Mouse (Mus musculus) frontal cortex, postnatal 14 days (tissue): ENCODE measurements around the gene Nob1.

Experiments
- DNase-seq, 2 experiments: peaks; one replicate each; pipeline ENCODE4 v3.0.0; 2022; ENCODE audit warnings: low spot score in 2 of 2

Nob1 gene

GRCm38 (mm10) chr8:107424597-107425229, at the start of gene Nob1:
Gene Nob1, minus strand, starts transcription at chr8:107425051.
- peak; percentile 91 to 95 for DNase-seq

DNA sequence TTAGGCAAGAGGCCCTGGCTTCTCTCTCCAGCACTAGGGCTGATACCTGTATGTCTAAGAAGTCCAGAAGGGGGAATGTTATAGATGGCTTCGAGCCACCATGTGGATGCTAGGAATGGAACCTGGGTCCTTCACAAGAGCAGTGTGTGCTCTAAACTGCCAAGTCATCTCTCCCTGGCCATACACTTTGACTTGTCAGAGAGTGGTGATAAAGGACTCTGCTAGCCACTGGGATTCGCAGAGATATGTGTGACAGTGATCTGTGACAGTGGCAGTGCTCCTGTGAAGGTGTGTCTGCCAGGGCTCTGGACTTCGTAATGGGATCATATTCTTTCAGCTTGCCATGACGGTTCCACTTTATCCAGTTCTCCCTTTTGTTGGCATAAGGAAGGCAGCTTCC, 48.5 kb upstream of the Nob1 start:
- no peak for DNase-seq

- peak in 1 of 2 experiments; percentile 25 for DNase-seq
These were observed 47.7 kb upstream of the Nob1 start for GRCm38 (mm10) chr8:107472403-107473100.

GRCm38 (mm10) chr8:107470302-107470701, 45.5 kb upstream of the Nob1 start:
- DNase-seq, result no peak

GRCm38 (mm10) chr8:107468811-107469302, 44.0 kb upstream of the Nob1 start:
- DNase-seq, result no peak

DNA sequence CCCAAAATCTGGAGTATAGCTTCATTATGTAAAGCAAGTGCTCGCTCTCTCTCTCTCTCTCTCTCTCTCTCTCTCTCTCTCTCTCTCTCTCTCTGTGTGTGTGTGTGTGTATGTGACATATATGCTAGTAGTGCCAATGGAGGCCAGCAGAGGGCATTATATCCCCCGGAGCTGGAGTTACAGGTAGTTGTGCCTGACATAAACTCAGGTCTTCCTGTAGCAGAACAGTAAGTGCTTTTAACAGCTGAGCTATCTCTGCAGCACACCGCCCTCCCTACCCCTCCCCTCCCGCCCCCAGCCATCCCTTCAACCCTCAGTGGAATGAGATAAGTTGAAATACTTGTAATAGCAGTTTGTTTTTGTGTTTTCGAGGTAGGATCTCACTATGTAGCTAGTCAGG, 41.8 kb upstream of the Nob1 start:
- no peak for DNase-seq

- no peak for DNase-seq
These were observed 40.6 kb upstream of the Nob1 start for GRCm38 (mm10) chr8:107465332-107465990.

GRCm38 (mm10) chr8:107462423-107462822, 37.6 kb upstream of the Nob1 start:
- DNase-seq, result no peak

DNA sequence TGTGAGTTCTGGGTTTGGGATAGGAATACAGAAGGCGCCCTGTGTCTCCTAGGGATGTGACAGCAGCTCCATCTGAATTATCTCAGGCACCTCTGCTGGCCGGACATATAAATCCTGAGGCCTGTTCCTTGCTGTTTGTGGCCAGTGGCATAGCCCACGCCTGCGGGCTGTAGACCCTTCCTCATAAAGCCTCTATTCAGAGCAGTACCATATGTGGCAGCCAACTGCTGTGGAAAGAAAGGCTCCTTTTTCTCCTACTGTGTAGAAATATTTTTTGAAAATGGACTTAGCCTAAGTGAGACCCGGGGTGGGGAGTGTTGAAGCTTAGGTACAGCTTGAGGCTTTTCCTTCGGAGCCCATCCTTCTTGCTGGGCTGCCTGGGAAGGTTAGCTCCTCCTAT, 33.4 kb upstream of the Nob1 start:
- no peak for DNase-seq

- DNase-seq, result no peak
These were observed 32.9 kb upstream of the Nob1 start for GRCm38 (mm10) chr8:107457725-107458124.

GRCm38 (mm10) chr8:107455268-107455667, 30.4 kb upstream of the Nob1 start:
- peak in 1 of 2 experiments; percentile 37 for DNase-seq

GRCm38 (mm10) chr8:107453386-107453785, 28.5 kb upstream of the Nob1 start:
- DNase-seq, result no peak

DNA sequence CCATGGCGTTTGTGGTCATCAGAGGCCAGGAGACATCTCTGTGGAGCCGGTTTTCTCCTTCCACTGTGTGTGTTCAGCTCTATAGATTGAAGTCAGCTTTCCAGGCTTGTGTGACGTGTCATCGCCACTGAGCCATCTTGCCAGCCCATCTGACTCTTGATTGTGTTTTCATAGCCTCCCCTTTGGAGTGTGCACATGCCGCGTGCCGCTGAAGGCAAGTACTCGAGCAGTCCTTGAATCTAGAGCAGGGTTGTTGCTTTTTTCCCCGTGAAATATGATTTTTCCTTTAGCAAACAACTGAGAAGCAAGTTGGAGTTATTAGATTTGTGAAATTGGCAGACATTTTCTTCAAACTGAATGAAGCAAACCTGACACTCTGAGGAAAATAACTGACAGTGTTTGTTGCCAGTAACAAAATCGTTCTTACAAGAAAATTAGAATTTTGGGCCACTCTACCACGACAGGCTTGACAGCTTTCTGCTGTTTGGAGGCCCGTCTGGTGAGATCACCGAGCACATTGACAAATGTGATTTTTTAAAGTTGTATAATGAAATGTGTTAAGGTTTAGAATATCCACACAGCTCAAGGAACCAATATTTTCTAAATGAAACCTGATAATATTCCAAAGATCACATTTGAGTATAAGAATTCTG, 26.7 kb upstream of the Nob1 start:
- no peak for DNase-seq

GRCm38 (mm10) chr8:107449655-107450054, 24.8 kb upstream of the Nob1 start:
- no peak for DNase-seq

GRCm38 (mm10) chr8:107449130-107449529, 24.3 kb upstream of the Nob1 start:
- no peak for DNase-seq

GRCm38 (mm10) chr8:107448382-107448889, 23.6 kb upstream of the Nob1 start:
- no peak for DNase-seq

GRCm38 (mm10) chr8:107447713-107448112, 22.9 kb upstream of the Nob1 start:
- no peak for DNase-seq

- DNase-seq, result no peak
These were observed 19.8 kb upstream of the Nob1 start for GRCm38 (mm10) chr8:107444626-107445025.

GRCm38 (mm10) chr8:107439880-107440625, 15.2 kb upstream of the Nob1 start:
- DNase-seq, result no peak

DNA sequence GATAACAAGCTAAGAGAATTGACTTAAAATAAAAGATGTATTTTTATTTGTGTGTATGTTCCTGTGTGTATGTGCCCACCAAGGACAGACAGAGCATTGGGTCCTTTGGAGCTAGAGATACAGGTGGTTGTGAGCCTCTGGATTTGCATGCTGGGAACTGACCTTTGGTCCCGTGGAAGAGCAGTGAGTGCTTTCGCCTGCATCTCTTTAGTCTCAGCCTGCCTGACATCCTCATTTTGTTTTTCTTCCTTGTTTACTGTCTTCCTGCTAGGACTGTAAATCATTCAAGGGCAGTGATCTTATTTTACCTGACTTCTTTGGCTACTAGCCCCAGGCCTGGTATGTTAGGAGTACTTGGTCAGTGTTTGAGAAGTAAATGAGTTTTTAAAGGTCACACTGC, 12.9 kb upstream of the Nob1 start:
- DNase-seq, result no peak

GRCm38 (mm10) chr8:107436841-107437421, 12.1 kb upstream of the Nob1 start:
- no peak for DNase-seq
